Mouse (Mus musculus) liver, embryonic 13.5 days (tissue): ENCODE measurements around the gene Clic4. TPM values are rescaled to one million over a fixed set of nuclear protein-coding genes. Genes with fewer than 3 reads are reported as not detected.
A peak's percentile ranks its signal among the peaks of the same experiment; 100 is the strongest.

ENCODE experiments used
- ATAC-seq: fragments of 200-750 bp; cut with Nextera tagmentation; 2 replicates; pipeline ENCODE4 v1.8.0; 2017; ENCODE audit warnings: low read depth, mild to moderate bottlenecking, moderate number of reproducible peaks, moderate library complexity
- DNase-seq: peaks from one replicate; pipeline ENCODE4 v3.0.0; 2022
- H3K27ac ChIP-seq: fragments of 300-500 bp; sonication (generic); 2 replicates; pipeline ENCODE4 v1.5.1; 2015; ENCODE audit warnings: moderate library complexity, mild to moderate bottlenecking, inconsistent platforms
- H3K27me3 ChIP-seq: fragments of 300-500 bp; sonication (generic); 2 replicates; pipeline ENCODE4 v1.6.1; 2015; ENCODE audit warnings: mild to moderate bottlenecking, inconsistent platforms
- H3K36me3 ChIP-seq: fragments of 300-500 bp; sonication (generic); 2 replicates; pipeline ENCODE4 v1.6.1; 2015; ENCODE audit warnings: mild to moderate bottlenecking, inconsistent platforms
- H3K4me1 ChIP-seq: fragments of 300-500 bp; sonication (generic); replicated peaks from 2 replicates; pipeline ENCODE4 v1.6.1; 2015; ENCODE audit warnings: inconsistent platforms
- H3K4me2 ChIP-seq: fragments of 300-500 bp; sonication (generic); 2 replicates; pipeline ENCODE4 v1.6.1; 2015; ENCODE audit warnings: inconsistent platforms, mild to moderate bottlenecking, moderate library complexity
- H3K4me3 ChIP-seq: fragments of 300-500 bp; sonication (generic); replicated peaks from 2 replicates; pipeline ENCODE4 v1.5.1; 2015; ENCODE audit warnings: mild to moderate bottlenecking, inconsistent platforms
- H3K9ac ChIP-seq: fragments of 300-500 bp; sonication (generic); 2 replicates; pipeline ENCODE4 v1.6.1; 2015; ENCODE audit warnings: mild to moderate bottlenecking, inconsistent platforms
- H3K9me3 ChIP-seq: fragments of 300-500 bp; sonication (generic); replicated peaks from 2 replicates; pipeline ENCODE4 v1.6.1; 2016; ENCODE audit warnings: inconsistent platforms
- WGBS: fragments of 180-500 bp; shearing (Covaris S2); methylation state at CpG from one replicate; pipeline ENCODE4 v1.1.7; 2015; ENCODE audit not compliant: insufficient replicate concordance; 5-methylcytosine and 5-hydroxymethylcytosine counted together
- polyA plus RNA-seq: library from polyadenylated mRNA; unstranded; fragments of >200 nt; fragmentation: Nextera tagmentation; extraction: Ambion mirVana; gene quantifications from 2 replicates; pipeline ENCODE4 v1.2.1, GENCODE M21; 2015

Clic4 gene
- 109 and 131 TPM in 2 replicates for polyA plus RNA-seq

DNA sequence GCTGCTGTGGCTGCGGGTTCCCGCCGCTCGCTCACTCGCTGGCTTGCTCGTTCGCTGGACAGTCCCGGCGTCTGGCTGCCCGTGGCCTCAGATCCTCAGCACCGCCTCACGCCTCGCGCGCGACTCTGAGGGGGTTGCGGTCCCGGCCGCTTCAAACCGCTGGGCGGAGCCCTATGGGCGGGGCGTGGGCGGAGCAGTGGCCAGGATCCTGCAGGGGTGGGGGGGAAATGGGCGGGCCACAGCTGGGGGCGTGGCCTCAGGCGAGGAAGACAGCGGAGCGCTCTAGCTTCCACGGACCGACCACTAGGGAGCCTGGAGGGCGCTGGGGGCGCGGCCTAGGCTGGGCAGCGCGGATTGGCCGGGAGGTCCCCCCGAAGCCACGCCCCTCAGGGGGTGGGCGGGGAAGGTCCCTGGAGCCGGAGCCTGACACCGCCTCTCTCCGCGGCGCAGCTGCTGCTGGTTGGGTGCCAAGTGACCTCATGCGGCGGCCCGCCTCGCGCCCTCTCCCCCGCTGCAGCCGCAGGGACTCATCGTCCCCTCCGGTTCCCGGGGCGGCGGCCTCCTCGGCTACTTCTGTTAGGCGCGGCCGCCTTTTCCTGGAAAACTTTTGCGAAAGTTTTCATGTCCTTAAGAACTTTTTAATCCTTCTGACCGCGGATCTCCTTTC lies at the start of gene Clic4:
TSS of gene Clic4 (minus strand) at position 175 of the 667 bp plus-strand sequence.
- Histone ChIP-seq H3K27me3 (no peaks in the 10 kb centered on the region), H3K4me1 (peaks cover 73% of the 10 kb centered on the region), H3K4me3 (peak within 1 kb of the TSS; percentile 96), H3K9me3 (no peaks in the 10 kb centered on the region), H3K9ac (peak within 1 kb of the TSS; percentile 98), H3K27ac (peak within 1 kb of the TSS; percentile 97), H3K4me2 (peak within 1 kb of the TSS; percentile 92), H3K36me3 (peaks cover 25% of the 10 kb centered on the region)
- ATAC-seq, result peak; percentile 94
- DNase-seq, result peak; percentile 100
- under 1% methylated on average over 61 of the region's 64 CpGs for WGBS

- Histone ChIP-seq H3K9me3 (peaks cover 9% of the 10 kb centered on the region), H3K36me3 (peaks cover 81% of the 10 kb centered on the region), H3K4me1 (peaks cover 34% of the 10 kb centered on the region), H3K27me3 (no peaks in the 10 kb centered on the region), H3K4me2 (no peak overlapping the region), H3K4me3 (no peak overlapping the region), H3K27ac (0 out of 2 replicates have a peak overlapping the region, but pooled peaks have one; percentile 44), H3K9ac (no peak overlapping the region)
- ATAC-seq, result 0 out of 2 replicates have a peak, but pooled peaks have one; percentile 22
- WGBS, result 23% methylated on average over 2 of the region's 2 CpGs
- peak; percentile 58 for DNase-seq
These were observed 45.4 kb upstream of the Clic4 start for GRCm38 (mm10) chr4:135317966-135318365.

DNA sequence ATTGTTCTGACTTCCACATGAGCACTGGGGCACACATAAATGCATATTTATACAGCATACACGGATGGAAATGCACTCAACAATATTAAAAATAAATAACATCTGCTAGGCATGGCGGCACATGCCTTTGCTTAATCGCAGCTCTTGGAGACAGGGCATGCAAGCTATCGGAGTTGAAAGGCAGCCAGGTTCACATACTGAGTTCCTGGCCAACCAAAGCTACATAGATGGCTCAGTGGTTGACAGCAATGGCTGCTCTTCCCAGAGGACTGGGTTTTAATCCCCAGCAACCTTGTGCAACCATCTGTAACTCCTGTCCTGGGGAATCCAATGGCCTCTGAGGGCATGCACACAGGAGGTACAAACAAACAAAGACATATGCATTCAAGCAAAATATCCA lies 44.9 kb upstream of the Clic4 start:
- Histone ChIP-seq H3K4me3 (no peak overlapping the region), H3K9me3 (peaks cover 9% of the 10 kb centered on the region), H3K4me2 (no peak overlapping the region), H3K9ac (no peak overlapping the region), H3K27me3 (no peaks in the 10 kb centered on the region), H3K4me1 (peaks cover 38% of the 10 kb centered on the region), H3K36me3 (peaks cover 76% of the 10 kb centered on the region), H3K27ac (peak overlapping the region; percentile 44; the same call in 1 of the 2 replicates)
- ATAC-seq (no peak), DNase-seq (no peak)
- WGBS, result 90% methylated on average over 4 of the region's 4 CpGs

- Histone ChIP-seq H3K4me3 (no peak overlapping the region), H3K27ac (peak overlapping the region; percentile 96), H3K9ac (no peak overlapping the region), H3K27me3 (no peaks in the 10 kb centered on the region), H3K9me3 (peaks cover 9% of the 10 kb centered on the region), H3K36me3 (peaks cover 54% of the 10 kb centered on the region), H3K4me2 (peak overlapping the region; percentile 76; the same call in 1 of the 2 replicates), H3K4me1 (peaks cover 54% of the 10 kb centered on the region)
- no peak for ATAC-seq
- WGBS, result 83% methylated on average over 9 of the region's 9 CpGs
- DNase-seq, result no peak
These were observed 42.7 kb upstream of the Clic4 start for GRCm38 (mm10) chr4:135315287-135315686.

DNA sequence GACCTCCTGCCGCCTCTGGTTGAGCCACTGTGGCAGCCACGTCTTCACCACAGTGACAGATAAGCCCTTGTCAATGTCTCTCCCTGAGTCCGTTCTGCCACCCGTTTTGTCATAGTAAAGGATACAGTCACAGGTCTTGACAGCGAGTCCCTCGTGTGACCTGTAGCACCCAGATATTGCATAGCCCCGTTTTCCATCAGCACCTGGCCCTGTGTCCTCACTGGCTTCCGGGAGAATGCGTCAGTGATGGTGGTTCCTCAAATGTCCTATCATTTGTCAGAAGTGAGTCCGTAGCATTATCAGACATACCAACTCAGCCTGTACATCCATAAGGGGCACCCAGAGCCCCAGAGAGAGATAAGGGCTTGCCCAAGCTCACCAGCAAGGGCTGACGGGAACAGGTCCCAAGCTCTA lies 41.8 kb upstream of the Clic4 start:
- H3K27ac ChIP-seq, result peak overlapping the region; percentile 96
- H3K9me3 ChIP-seq, result peaks cover 9% of the 10 kb centered on the region
- peak overlapping the region; percentile 76 for H3K4me2 ChIP-seq
- H3K4me1 ChIP-seq, result peaks cover 62% of the 10 kb centered on the region
- peak overlapping the region; percentile 70 for H3K9ac ChIP-seq
- peaks cover 45% of the 10 kb centered on the region for H3K36me3 ChIP-seq
- H3K27me3 ChIP-seq, result no peaks in the 10 kb centered on the region
- ATAC-seq (peak; percentile 79), DNase-seq (peak; percentile 70)
- WGBS, result 21% methylated on average over 11 of the region's 11 CpGs
- H3K4me3 ChIP-seq, result peak overlapping the region; percentile 44

DNA sequence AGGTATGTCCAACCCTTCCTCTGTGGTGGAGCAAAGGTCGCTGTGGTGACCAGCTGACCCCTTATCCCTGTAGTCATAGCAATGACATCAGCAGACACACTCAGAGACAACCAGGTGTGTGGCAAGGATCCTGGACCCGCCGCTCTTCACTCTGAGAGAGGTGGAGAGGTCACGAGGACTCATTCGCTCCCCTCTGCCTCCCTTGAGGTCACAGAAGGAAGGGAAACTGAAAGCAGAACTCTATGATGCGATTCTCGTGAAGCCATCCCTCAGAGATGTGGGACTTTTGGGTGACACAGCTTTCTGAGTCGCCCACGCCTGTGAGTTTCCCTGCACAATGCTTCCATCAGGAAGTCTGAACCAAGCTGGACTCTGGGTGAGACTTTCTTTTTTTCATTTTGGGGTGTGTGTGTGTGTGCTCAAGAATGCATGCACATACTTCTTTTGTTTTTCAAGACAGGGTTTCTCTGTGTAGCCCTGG lies 41.2 kb upstream of the Clic4 start:
- peak overlapping the region; percentile 70 for H3K9ac ChIP-seq
- H3K4me2 ChIP-seq, result peak overlapping the region; percentile 76
- peaks cover 69% of the 10 kb centered on the region for H3K4me1 ChIP-seq
- peak overlapping the region; percentile 96 for H3K27ac ChIP-seq
- WGBS, result 16% methylated on average over 9 of the region's 9 CpGs
- ATAC-seq (peak; percentile 10), DNase-seq (no peak)
- H3K27me3 ChIP-seq, result no peaks in the 10 kb centered on the region
- H3K9me3 ChIP-seq, result peaks cover 9% of the 10 kb centered on the region
- peaks cover 39% of the 10 kb centered on the region for H3K36me3 ChIP-seq
- H3K4me3 ChIP-seq, result peak overlapping the region; percentile 44

DNA sequence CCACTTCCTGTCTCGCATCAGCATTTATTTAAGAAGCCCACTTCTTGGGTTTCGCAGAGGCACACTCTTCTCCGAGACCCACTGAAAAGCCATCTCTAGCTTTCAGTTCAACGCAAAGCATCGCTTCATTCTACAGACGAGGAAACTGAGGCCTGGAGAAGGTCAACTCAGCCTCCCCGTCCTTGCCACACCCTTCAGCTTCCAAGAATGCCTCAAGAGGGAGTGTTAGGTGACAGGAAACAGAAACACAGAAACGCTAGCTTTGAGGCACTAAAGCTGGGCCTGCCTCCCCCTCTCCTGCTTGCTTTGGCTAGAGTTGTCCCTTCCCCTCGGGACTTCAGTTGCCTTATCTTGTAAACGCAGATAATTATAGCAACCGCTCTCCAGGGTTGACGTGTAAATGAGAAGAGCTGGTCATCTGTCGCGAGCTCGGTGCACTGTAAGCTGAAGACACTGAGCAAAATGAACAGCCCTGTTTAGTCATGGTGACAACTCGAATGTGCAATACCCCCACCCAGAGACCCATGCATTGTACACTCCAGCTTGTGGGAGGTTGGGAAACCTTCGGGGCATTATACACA lies 40.6 kb upstream of the Clic4 start:
- DNase-seq, result peak; percentile 58
- no peaks in the 10 kb centered on the region for H3K27me3 ChIP-seq
- ATAC-seq, result peak; percentile 59
- 12% methylated on average over 17 of the region's 17 CpGs for WGBS
- H3K27ac ChIP-seq, result peak overlapping the region; percentile 96
- H3K9me3 ChIP-seq, result peaks cover 9% of the 10 kb centered on the region
- peak overlapping the region; percentile 76 for H3K4me2 ChIP-seq
- H3K4me3 ChIP-seq, result peak overlapping the region; percentile 44
- H3K36me3 ChIP-seq, result peaks cover 33% of the 10 kb centered on the region
- peak overlapping the region; percentile 70 for H3K9ac ChIP-seq
- H3K4me1 ChIP-seq, result peaks cover 71% of the 10 kb centered on the region

DNA sequence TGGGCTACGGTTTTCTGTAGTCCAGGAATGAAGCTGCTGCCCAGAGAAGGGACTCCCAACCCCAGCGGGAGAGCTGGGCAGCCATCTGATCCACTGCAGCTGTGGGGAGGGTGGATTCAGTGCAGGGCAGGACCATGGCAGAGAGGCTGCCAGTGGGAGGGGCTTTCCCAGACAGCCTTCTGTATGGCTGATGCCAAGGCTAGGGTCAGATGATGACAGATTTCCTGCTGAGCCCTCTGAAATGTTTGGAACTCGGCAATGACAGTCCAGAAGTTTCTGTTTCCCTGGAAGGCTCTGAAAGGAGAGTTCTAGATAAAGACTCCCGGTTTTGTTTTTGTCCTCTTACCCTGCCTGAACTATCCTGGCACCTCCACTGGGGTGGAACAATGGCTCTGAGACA lies 40.1 kb upstream of the Clic4 start:
- peak overlapping the region; percentile 96 for H3K27ac ChIP-seq
- H3K4me3 ChIP-seq, result peak overlapping the region; percentile 44
- peak overlapping the region; percentile 70 for H3K9ac ChIP-seq
- peak; percentile 69 for ATAC-seq
- H3K9me3 ChIP-seq, result peaks cover 9% of the 10 kb centered on the region
- H3K4me1 ChIP-seq, result peaks cover 73% of the 10 kb centered on the region
- H3K4me2 ChIP-seq, result peak overlapping the region; percentile 76
- WGBS, result 27% methylated on average over 4 of the region's 4 CpGs
- H3K27me3 ChIP-seq, result no peaks in the 10 kb centered on the region
- peak; percentile 40 for DNase-seq
- H3K36me3 ChIP-seq, result peaks cover 31% of the 10 kb centered on the region

DNA sequence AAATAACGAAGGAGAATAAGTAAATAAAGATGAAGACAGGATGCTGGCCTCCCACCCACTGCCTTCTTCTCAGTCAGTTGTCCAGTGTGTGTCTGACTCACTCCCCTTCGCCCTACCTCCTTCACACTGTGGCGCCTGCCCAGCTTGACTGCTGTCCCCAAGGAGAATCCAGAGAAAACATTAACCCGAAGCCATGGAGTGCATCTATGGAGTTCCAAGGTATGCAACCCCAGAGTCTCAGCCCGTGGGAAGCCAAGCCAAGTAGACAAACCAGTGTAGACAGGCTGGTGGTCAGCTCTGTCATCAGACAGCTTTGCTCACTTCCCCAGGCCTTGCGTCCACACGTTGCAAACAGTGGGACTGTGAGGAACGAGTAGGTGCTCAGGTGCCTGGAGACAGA lies 37.8 kb upstream of the Clic4 start:
- H3K9ac ChIP-seq, result no peak overlapping the region
- no peak overlapping the region for H3K4me2 ChIP-seq
- no peak overlapping the region for H3K4me3 ChIP-seq
- 73% methylated on average over 8 of the region's 8 CpGs for WGBS
- no peak for ATAC-seq
- H3K27ac ChIP-seq, result 0 out of 2 replicates have a peak overlapping the region, but pooled peaks have one; percentile 13
- no peak for DNase-seq
- H3K27me3 ChIP-seq, result no peaks in the 10 kb centered on the region
- H3K4me1 ChIP-seq, result peaks cover 82% of the 10 kb centered on the region
- H3K36me3 ChIP-seq, result peaks cover 8% of the 10 kb centered on the region
- peaks cover 6% of the 10 kb centered on the region for H3K9me3 ChIP-seq

GRCm38 (mm10) chr4:135309726-135310125 lies 37.1 kb upstream of the Clic4 start:
- H3K9ac ChIP-seq, result no peak overlapping the region
- no peak for DNase-seq
- H3K4me3 ChIP-seq, result no peak overlapping the region
- H3K27me3 ChIP-seq, result no peaks in the 10 kb centered on the region
- no peak overlapping the region for H3K4me2 ChIP-seq
- H3K9me3 ChIP-seq, result no peaks in the 10 kb centered on the region
- H3K4me1 ChIP-seq, result peaks cover 75% of the 10 kb centered on the region
- H3K27ac ChIP-seq, result no peak overlapping the region
- 74% methylated on average over 5 of the region's 5 CpGs for WGBS
- H3K36me3 ChIP-seq, result peaks cover 1% of the 10 kb centered on the region
- ATAC-seq, result no peak

- no peaks in the 10 kb centered on the region for H3K9me3 ChIP-seq
- ATAC-seq, result no peak
- H3K36me3 ChIP-seq, result no peaks in the 10 kb centered on the region
- no peak overlapping the region for H3K4me3 ChIP-seq
- no peak overlapping the region for H3K4me2 ChIP-seq
- H3K9ac ChIP-seq, result no peak overlapping the region
- no peaks in the 10 kb centered on the region for H3K27me3 ChIP-seq
- WGBS, result 65% methylated on average over 9 of the region's 9 CpGs
- H3K4me1 ChIP-seq, result peaks cover 70% of the 10 kb centered on the region
- no peak overlapping the region for H3K27ac ChIP-seq
- no peak for DNase-seq
These were observed 36.6 kb upstream of the Clic4 start for GRCm38 (mm10) chr4:135309112-135309659.
